Mouse (Mus musculus) C2C12 (cell line): ENCODE results near the gene Mitd1.

Experiments
- CTCF ChIP-seq: IDR thresholded peaks from one replicate; pipeline ENCODE4 v1.5.1; 2011; ENCODE audit not compliant: control insufficient read depth, insufficient read depth, insufficient read length
- MAX ChIP-seq: IDR thresholded peaks from one replicate; pipeline ENCODE4 v1.6.1; 2011; ENCODE audit warnings: mild to moderate bottlenecking, control low read depth

- no peak for TF ChIP-seq CTCF
- no peak for TF ChIP-seq MAX
Observed at GRCm38 (mm10) chr1:37872131-37873067, 17.8 kb downstream of the Mitd1 start.
